Mouse (Mus musculus): ENCODE data around the gene Fto.

Gene Fto

DNA sequence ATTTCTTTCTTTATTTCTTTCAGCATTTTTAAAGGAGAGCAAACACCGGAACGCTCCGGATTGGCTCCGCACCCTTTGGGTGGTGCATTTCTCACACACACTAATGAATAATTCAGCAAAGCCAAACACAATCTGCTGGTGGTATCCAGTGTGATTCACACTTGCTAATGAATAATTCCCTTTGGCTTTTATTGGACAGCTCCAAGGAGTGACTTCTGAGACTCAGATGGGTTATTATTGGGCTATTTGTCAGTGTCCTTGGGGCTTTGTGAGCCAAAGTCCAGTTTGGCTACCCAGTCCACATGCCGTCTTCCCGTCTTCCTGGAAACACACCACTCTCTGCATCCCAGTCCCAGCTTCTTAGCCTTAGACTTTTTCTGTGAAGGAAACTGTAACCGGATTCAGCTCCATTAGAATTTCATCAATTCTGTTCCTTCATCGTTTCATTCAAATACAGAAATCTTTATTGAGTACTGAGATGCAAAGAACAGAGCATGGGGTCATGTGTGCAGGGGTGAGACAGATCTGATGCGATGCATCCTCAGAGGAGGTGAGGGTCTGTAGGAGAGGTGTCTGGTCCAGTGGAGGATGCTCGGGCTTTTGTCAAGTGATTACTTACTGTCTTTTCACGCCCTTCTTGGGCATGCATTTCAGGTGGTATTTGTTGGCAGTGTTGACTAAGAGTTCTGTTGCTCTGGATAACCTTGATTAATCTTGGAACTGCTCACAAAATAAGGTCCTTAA, 42.8 kb downstream of the Fto start:
- no peak for DNase-seq (ENCODE audit: extremely low read depth, low read depth)

DNA sequence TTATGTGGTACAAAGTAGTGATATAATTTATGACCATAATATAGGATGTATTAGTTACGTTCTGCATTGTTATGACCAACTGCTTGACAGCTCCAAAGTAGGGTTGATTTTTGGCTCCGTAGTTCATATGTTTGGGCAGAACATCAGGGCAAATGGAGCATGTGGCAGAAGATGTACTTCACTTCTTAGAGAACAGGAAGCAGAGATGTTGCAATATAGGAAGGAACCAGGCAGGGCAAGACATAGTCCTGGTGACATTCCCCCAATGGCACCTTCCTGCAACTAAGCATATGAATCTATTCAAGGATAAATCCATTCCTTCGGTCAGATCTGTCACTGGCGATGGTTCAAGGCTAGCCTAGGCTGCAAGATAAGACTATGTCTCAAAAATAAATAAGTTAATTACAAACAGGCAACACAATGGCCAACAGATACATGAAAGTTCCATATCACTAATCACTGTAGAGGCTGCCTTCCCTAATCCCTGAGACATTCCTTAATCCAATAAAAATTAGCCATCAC, 44.2 kb downstream of the Fto start:
- DNase-seq (ENCODE audit: extremely low read depth, low read depth), result no peak

DNA sequence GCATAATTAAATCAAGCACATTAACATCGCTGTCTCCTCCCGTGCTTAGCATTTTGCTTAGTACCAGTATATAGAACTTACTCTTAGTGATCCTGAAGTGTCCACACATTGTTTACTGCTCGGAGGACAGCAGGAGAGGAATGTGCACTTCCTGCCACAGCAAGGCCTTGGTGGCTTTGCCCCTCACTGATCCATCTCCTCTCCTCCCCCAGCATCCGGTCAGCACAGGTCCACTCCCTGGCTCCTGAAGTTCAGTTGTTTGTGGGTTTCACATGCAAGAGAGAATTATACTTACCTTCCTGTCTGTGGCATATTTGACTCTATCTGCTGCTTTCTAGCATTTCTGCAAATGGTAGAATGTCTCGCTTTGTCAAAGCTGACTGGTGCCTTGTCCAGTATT, 44.7 kb downstream of the Fto start:
- DNase-seq (ENCODE audit: extremely low read depth, low read depth), result no peak

DNA sequence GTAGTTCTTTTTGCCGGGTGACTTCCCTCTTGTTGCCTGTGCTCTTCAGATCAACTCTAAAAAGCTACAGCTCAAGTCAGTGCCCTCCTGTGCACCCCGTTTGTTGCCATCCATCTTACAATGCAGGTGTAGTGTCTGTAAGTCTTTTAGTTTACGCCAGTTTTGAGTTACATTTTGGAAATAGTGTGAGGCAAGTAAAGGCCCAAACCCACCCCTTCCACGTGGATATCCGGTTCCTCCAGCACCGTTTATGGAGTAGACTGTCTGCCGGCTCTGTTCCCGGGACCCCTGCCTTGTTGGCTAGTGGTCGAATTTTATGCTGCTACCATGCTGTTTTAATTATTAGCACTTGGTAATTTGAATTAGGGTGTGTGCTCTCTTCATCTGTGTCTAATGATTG, 46.2 kb downstream of the Fto start:
- no peak for DNase-seq (ENCODE audit: extremely low read depth, low read depth)

DNA sequence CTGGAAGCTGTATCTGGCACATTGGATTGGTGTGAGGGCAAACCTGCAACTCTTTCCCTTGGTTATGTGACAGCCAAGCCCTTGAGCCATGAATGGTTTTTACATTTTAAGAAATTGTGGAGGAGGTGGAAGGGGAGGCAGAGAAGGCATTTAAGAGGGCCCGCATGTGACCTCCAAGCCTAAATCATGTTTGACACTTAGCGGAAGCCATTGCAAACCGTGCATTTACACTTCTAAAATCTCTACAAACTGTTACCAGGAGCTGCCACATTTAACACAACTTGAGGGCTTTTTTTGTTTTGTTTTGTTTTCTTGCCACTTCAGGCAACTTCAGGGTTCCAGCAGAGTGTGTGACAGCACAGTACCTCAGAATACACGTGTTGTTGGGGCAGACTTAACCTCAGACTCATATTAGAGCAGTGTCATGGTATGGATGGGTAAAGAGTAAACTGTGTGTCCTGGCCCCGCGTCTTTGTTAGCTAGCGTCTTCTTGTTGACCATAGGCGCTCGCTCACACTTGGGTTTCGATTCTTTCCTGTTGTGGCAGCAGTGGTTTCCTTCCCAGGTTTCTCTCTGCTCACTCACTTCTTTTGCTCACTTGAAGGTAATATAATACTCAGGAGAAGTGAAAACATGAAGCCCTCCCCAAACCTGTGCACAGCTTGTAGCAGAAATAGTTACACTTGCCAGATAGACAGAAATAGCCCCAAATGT, 47.5 kb downstream of the Fto start:
- DNase-seq (ENCODE audit: extremely low read depth, low read depth), result no peak

DNA sequence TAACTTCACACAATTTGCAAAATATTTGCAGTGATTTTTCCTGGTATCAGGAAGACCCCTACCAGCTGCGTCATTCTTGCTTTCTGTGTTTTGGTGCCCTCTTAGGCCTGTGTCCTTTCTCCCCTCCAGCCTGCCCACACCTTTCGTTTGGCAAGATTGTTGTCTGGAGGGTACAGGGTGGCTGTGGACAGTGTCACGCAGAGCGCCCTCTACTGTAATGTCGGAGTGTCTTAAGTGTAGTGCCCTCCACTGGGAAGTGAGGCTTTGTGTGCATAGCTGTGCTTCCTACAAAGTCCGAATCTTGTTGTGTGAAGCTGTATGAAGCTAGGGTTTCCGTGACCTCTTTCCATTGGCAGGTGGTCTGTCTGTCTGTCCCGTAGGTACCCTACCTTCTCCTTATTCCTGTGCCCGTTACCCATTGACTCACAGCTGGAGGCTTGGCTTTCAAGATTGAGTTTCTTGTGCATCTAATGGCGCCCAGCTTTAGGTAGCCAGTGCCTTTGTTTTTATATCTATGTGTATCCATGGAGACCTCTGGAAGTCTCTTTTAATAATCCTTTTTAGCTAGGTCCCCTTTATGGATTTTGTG, 50.0 kb downstream of the Fto start:
- DNase-seq (ENCODE audit: extremely low read depth, low read depth), result no peak

DNA sequence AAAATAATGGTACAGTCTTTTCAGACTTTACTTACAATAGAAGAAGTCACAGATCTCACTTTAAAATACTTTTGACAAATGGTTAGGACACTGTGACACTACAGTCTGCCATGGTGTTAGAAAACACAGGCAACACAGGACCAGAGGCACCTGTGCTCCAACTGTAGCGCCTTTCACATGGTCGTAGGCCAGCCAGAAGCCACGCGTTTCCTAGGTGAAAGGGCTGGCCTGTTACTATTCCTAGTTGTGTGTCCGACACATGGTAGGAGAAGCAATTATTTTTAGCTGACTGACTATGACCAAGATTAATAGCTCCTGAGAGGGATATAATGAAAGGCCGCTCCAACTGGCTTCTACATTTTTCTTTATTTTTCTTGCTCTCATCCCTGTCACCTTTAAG, 50.9 kb downstream of the Fto start:
- DNase-seq (ENCODE audit: extremely low read depth, low read depth), result no peak

DNA sequence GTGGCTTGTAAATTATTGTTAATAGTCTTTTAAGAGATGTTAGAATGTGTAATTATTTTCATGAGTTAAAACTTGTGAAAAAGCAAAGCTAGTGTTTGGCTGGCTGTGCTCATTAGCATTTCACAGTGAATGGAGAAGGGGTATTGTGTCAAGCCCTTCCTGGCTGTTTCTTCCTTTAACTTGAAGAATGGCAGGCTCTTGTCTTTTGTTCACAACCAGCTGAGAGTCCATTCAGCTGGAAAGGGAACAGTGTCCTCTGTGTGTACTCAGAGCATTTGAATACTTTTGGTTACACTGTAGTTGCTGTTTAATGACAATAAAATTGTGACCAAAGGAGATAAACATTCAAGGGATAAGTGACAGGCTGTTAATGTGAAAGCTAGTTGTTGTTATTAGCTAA, 52.5 kb downstream of the Fto start:
- DNase-seq (ENCODE audit: extremely low read depth, low read depth), result no peak

DNA sequence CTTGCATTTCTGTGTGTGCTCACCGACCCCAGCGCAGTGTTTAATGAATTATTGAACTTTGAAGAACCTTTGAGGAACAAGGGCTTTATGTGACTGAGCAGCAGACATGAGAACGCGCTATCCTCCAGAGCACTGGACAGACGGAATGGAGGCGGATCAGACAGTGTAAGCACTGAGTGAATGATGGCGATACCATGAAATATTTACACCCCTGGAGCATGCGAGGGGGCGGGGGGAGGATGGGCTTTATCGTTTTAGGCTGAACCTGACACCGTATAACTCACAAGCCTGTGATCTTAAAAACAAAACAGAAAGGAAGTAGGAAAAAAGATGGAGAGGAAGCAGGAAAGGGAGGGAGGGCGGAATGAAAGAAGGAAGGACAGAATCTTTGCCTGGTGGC, 57.6 kb downstream of the Fto start:
- DNase-seq (ENCODE audit: extremely low read depth, low read depth), result no peak

DNA sequence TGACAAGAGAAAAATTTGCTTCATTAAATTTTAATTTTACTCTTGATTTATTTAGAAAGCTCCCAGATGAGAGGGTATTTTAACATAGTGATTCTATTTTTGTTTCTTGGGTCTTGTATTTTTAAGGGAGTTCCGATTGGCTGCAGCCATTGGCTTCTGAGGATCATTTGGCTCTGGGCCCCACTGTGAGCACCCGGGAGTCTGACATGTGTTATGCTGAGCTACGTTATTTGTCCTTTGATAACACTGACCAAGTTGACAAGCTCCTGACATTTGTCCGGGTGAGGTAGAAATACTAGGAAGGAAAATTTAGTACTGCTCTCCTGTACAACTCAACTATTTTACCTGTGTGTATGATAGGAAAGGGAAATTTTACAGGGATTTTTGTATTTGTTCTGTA, 58.7 kb downstream of the Fto start:
- no peak for DNase-seq (ENCODE audit: extremely low read depth, low read depth)

DNA sequence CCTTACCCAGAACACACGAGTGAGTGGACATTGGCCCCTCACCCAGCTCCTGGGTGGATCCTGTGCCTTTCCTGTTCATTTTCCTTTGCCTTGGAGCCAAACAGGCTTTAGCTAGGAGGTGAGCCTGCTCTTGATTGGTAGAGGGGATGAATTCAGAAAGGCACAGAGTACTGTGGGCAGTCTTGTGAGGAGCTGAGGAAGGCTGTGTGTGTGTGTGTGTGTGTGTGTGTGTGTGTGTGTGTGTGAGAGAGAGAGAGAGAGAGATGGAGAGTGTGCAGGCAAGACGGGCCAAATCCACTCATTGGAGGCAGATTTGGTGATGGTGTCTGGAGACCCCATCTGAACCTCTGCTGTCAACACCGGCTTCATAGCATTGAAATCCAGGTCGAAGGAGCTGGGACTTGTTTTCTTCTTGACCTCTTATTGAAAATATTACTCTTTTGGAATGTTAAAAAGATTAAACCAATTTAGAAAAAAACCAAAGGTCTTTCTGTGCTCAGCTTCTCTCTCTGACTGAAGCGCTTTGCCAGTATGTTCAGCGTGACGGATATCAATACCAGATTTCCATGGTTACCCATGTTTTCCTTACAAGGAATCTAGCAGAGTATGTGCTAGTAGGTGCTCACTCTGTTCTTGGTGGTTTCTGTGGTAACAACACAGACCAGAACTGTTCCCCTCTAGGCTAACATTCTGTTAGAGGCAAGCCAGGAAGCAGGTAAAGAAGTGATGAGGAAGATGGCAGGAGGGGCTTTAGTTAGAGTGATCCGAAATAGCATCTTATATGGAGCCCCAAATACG, 59.7 kb downstream of the Fto start:
- DNase-seq (ENCODE audit: extremely low read depth, low read depth), result no peak

DNA sequence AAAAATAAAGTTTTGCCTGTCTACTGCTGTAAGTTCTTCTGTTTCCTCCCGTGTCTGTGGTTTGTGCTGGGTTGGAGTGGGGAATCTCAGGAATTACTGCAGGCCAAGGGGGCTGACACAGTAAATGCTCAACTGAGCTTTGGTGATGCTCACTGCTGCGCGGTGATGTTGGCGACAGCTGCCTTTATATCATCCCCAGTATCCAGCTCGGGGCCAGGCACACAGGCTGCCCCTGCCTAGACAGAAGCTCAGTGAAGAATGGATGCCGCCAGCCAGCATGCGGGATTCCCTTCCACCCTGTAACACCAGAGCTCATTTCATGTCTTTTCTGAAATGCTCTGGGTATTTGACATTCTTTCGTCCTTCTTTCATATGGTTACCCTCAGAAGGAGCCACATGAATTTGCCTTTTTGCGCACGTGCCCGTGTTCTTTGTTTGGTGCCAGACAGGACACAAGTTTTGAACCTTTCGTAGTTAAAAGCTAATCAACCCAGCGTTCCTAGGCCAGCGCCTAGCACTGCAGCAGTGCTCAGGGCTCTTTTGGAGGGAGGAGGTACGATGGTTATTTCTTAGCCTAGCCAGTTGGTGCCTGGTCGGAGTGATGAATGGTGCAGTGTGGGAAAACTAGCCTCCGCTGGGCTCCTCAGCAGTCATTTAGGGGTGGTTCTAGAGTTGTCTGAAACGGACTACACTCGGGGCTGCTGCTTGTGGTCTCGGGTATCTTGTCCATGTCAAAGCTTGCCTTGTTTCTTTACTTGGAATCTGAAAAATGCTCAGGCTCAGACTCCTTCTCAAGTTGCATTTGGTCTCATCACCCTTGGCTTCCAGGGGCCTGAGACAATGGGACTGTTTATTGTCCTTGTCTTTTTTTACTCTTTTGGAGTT, 62.0 kb downstream of the Fto start:
- no peak for DNase-seq (ENCODE audit: extremely low read depth, low read depth)

DNA sequence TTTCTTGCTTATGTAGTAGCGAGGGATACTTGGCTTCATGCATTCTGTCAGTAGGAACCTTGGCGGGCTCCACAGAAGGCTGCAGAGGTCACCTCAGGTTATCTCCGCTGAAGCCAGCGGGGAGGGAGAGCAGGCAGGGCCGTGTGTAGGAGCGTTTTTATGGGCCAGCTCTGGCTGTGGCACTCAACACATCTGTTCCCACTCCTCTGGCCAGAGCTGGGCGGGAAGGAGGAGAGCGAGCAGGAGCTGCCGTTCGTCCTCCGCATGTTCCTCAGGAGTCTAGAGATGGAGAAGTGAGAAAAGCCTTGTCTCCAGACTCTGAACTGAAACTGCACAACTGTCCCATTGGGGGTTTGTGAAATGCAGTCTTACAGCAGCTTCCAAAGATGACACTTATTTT, 63.5 kb downstream of the Fto start:
- no peak for DNase-seq (ENCODE audit: extremely low read depth, low read depth)

DNA sequence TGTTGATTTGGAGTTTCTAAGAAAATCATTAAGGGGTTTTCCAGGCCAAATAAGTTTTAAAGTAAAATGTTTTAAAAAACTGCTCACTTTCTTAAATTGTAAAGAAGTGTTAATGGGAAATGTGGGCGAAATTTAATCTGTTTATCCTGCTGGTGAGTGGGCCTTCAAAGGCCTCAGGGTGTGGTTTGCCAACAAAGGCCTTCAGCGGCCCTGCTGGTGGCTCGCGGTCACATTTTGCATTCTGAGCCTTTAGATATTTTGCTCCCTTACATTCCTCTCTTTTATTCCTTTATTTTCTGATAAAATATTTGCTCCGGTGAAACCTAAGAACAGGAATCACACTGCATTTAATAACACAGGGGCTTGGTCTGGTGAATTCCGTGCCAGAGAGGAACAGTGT, 64.0 kb downstream of the Fto start:
- no peak for DNase-seq (ENCODE audit: extremely low read depth, low read depth)

DNA sequence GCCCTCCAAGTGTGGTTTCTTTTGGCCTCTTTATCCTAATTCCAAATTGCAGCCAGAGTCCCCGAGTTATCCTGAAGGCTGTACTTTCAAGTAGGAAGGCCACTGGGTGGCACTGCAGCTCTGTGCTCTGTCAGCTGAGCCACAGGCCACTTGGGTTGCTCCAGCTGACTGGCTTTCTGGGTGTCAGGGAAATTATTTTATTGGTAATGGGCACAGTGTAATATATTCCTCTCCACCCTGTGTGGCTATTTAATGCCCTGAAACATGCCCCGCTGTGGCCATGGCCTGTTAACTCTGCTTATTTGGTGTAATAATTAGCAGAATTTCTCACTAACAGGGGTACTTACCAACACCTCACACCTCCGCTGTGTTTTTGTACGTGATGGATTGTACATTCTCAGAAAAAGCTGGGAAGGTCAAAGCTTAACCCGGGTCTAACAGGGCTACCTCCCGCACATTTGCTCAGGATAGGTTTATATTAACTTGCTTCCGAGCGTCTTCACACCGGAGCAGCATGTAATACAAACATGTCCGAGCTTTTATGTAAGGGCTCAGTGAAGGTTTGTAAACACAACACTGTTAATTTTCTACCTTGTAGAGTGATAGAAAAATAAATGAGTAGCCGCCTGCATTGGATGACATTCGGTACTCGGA, 65.6 kb downstream of the Fto start:
- peak; percentile 18 for DNase-seq (ENCODE audit: extremely low read depth, low read depth)

DNA sequence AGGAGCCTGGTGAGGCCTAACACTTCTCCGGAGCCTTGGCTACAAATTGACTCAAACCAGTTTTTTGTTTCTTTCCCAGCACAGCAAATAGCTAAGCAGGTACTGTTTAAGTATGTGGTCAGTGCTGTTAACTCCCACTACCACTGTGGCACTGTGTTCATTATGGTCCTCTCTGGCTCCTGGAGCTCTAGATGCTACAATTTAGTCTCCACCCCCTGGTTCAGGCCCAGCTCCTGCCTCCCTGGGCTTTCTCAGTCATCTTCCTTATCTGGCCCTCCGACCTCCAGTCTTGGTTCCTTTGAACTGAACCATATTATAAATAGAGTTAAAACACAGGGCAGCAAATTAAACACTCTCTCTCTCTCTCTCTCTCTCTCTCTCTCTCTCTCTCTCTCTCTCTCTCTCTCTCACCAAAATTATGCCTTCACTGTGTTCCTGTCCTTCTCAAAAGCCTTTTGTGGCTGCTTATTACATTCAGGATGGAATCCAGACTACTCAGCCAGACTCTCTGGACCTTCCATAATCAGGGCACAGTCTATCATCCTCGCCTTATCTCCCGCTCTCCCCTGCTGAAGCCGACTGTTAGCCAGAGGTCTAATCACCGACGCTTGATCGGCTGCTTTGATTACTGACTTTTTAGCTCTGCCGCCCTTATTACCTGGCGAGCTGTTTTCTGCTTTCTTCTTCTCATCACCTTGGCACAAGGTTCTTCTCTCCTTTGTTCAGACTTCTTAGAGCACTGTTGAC, 67.6 kb downstream of the Fto start:
- no peak for DNase-seq (ENCODE audit: extremely low read depth, low read depth)

DNA sequence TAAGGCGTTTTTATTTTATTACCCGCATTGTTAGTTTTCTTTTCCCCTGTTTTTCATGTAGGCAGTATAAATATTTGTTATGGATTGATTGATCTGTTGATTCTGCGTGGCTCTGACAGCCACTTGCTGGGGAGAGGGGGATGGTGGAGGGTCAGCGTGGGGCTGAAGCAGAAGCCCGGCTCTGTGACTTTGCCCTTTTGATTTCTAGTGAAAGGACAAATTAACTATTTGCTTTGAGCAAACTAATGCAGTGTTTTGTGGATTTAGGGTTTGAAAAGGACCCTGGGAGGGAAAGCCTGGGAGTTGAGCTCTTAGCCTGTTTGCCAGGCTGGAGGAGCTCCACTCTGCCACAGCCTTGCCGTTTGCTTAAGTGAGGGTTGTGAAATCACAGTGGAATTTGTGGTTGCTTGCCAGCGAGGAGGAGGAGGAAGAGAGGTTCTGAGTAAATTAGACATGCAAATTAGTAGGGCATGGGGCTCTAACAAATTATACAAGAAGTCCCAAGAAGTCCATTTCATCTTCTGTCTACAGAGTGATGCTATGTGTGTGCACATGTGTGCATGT, 68.3 kb downstream of the Fto start:
- no peak for DNase-seq (ENCODE audit: extremely low read depth, low read depth)

DNA sequence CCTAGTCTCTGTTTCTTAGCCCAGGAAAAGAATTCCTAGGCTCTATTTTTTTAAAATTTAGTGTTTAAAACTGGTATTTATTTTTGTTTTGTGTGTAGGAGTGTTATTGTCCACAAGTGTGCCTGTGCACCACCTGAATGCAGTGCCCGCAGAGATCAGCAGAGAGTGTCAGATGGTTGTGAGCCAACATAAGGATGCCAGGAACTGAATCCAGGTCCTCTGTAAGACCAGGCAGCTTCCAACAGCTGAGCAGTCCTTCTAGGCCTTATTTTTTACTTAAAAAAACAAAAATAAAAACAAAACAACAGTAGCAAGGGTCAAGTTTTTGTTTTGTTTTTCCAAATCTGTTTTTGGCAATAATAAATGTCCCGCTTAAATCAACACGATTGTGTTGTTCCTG, 69.9 kb downstream of the Fto start:
- no peak for DNase-seq (ENCODE audit: extremely low read depth, low read depth)

DNA sequence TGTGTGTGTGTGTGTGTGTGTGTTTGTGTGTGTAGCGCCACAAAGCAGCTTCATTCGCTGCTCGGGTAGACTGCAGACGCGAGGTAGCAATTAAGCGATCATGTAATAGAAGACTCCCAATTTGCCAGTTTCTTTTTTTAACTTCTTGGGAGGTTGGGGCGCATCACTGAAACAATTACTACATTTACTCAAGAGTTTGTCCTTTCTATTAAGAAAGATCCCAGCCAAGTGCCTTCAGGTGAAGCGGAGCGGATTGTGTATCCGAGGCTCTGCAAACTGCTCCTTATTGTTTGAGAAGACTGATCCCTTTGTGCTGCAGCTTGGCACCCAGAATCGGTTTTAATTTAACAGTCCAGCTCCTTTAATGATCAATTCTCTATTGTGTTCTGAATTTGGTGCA, 70.5 kb downstream of the Fto start:
- no peak for DNase-seq (ENCODE audit: extremely low read depth, low read depth)
